Mouse (Mus musculus): ENCODE data around the gene Pdss1.

DNA sequence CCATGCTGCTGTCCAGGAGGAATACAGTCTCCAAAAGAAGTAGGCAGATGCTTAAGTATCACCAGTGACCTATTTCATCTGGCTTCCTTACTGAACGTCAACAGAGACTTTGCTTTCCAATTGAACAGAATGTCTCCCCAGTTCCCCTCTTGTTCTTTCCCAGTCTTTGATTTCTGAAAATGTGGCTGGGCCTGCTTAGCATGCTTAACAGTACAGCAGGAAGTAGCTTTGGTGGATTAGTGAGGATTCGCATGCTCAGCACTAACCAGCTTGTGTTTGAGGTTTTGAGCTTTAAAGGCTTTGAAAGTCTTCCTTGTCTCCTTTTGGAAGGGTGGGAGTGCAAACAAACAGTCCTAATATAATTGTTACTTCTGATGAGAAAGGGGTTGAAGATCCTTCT, 32.9 kb downstream of the Pdss1 start:
- TF ChIP-seq CTCF (IDR thresholded peaks at IDR 0.05; ENCODE audit: insufficient read depth, low read depth, low read length) (no peak), POLR2A (IDR thresholded peaks at IDR 0.05; ENCODE audit: insufficient read depth, low read depth, low read length) (no peak)
